Mouse (Mus musculus): ENCODE measurements around the gene Mfsd6.

DNA sequence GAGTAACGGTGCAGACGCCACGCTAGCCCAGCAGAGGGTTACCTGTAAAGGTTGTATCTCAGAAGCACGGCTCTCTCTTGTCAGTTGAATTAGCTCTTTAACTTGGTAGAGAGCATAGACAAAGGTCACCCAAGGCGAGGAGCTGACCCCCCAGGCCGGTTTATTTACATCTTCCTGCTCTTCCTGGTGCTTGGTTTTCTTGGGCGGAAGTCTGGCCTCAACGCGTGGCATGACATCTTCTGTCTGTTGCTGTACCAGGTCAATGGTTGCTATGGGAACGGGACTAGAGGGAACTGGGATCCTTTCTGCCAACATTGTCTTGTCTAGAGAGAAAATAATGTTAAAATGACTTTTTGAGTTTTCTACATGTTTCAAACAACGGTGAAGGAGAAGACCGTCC, 66.5 kb downstream of the Mfsd6 start:
- no peak for TF ChIP-seq CTCF (IDR thresholded peaks at IDR 0.05; ENCODE audit: borderline replicate concordance, control insufficient read depth, extremely low read depth, insufficient read depth, low read length, poor library complexity)
- no peak for TF ChIP-seq POLR2A (IDR thresholded peaks at IDR 0.05; ENCODE audit: control insufficient read depth, extremely low read depth, insufficient read depth, low read length, poor library complexity)
